Mouse (Mus musculus) spleen, embryonic (tissue): ENCODE results near the gene F13b.

ENCODE experiments used
- CTCF ChIA-PET: fragments of 350-600 bp; sonication (Branson Sonifier 250); formaldehyde crosslinking; loops from one replicate; lab custom pipeline; 2022; lab: Charles Lee

The F13b gene

GRCm38 (mm10) chr1:139501258-139501752 lies at the start of gene F13b:
TSS of gene F13b (plus strand) at chr1:139501702.
- CTCF ChIA-PET = no interaction called here

DNA sequence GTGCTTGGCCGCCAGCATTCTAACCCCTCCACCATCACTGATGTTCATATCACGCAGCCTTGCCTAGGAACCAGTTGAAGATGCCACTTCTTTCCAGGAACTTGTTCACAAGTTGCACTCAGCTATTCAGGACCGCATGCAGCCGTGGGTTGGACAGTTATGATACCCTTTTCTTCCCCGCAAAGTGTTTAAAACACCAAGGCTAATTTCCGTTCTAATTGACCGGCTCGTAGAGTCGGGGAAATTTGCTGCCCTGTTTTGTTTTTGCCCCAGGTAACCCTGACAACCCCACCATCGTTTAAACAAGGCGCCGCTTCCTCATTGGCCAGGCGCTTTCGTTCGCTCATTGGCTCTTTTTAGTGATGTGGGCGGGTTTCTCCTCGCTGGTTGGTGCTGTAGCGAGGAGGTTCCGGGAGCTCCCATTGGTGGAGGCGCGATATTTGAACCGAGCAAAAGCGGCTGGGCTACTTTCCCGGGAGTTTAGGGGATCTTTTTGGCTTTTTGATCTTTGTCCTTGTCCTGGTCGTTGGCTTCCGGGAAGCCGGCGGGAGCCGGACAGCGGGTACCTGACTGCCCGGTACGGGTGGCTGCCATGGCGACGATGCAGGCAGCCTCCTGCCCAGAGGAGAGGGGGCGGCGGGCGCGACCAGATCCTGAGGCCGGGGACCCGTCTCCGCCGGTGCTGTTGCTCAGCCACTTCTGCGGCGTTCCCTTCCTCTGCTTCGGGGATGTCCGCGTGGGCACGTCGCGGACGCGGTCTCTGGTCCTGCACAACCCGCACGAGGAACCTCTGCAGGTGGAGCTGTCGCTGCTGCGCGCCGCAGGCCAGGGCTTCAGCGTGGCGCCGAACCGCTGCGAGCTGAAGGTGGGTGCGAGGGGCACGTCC lies 46.9 kb upstream of the F13b start, which contains the start of gene Aspm:
TSS of gene Aspm (plus strand) at position 433 of the 886 bp plus-strand sequence.
- CTCF ChIA-PET = no interaction called here

- CTCF ChIA-PET = no interaction called here
Observed at GRCm38 (mm10) chr1:139455226-139455869, 46.2 kb upstream of the F13b start.

DNA sequence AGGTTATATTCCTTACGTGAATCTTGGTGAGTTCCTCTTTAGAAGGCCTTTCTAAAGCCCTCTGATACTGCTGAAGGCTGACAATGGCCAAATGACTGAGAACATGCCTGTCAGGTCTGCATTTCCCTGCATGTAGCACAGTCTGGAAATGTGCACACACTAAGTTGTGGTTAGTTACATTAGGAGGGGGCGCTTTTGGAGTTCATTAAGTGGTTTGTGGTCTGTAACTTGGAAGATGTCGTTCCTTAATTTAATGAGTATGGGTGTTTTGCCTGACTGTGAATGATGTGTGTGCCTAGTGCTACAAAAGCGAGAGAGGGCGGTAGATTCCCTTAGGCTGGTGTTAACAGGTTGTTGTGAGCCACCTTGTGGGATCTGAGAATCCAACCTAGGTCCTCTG lies 40.7 kb upstream of the F13b start:
- CTCF ChIA-PET = no interaction called here

- CTCF ChIA-PET = no interaction called here
Observed at GRCm38 (mm10) chr1:139465936-139466335, 35.6 kb upstream of the F13b start.

- CTCF ChIA-PET = no interaction called here
Observed at GRCm38 (mm10) chr1:139478898-139479297, 22.6 kb upstream of the F13b start.

GRCm38 (mm10) chr1:139480246-139480645 lies 21.3 kb upstream of the F13b start:
- CTCF ChIA-PET = no interaction called here

DNA sequence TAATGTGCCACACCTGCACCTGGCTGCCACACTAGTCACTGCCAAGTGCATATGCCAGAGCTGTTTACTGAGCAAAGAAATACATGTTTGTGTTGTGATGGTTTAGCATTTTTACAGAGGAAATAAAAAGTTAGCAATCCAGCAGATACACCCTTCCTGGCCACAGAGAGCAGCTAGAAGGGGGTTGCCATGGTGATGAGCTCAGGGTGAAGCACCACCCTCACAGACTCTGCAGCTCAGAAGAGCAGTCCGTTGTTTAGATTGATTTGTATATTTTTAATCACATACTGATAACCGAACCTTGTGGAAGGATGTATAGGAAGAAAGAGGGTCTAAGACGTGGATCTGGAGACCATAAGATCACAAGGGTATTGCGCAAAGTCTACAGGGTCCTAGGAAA lies 20.4 kb upstream of the F13b start:
- CTCF ChIA-PET = no interaction called here

DNA sequence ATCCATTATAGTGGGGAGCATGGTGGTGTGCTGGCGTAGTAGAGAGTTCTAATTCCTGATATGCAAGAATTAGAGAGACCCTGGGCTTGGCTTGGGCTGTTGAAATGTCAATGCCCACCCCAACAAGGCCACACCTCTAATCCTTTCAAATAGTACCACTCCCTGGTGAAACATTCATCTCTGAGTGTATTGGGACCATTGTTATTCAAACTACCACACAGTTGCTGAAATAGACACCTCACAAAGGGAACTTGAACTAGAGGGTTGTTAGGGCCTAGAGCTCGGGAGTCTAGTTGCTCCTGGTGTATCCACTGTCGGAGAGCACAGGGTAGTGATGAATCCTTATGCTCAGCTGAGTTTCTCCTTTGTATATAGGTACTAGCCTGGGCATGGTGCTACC lies 6.9 kb upstream of the F13b start:
- CTCF ChIA-PET = no interaction called here

- CTCF ChIA-PET = no interaction called here
Observed at GRCm38 (mm10) chr1:139495408-139495807, 6.1 kb upstream of the F13b start.

DNA sequence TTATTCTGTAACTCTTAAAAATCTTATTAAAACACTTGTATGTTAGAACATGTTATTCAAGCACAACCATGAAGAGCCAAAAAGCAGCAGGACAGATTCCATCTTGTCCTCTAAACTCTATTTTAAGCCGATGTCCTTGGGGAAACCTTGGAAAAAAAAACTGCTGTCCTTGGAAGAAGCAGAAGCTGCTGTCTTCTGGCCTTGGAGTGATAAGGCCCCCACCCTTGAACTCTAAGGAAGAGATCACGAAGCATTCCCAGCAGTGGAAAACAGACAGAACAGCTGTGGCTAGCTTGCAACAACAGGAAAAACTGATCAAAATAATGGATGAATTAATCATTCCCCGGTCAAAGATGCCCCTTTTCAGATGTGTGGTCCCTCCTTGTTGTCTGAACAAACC lies 5.3 kb upstream of the F13b start:
- CTCF ChIA-PET = no interaction called here

DNA sequence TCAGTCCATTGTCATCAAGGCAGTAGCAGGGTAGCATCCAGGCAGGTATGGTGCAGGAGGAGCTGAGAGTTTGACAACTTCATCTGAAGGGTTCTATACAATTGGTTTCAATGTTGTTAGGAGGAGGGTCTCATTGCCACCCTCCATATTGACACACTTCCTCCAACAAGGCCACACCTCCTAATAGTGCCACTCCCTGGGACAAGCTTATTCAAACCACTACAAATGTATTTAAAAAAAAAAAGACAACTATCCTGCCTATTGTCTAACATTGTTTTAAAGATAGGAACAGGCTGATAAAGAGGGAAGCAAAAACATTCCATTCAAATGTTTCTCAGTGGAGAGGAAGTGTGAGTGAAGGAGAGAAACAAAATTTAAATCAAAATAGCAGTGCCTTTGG lies 1.8 kb upstream of the F13b start:
- CTCF ChIA-PET = no interaction called here

DNA sequence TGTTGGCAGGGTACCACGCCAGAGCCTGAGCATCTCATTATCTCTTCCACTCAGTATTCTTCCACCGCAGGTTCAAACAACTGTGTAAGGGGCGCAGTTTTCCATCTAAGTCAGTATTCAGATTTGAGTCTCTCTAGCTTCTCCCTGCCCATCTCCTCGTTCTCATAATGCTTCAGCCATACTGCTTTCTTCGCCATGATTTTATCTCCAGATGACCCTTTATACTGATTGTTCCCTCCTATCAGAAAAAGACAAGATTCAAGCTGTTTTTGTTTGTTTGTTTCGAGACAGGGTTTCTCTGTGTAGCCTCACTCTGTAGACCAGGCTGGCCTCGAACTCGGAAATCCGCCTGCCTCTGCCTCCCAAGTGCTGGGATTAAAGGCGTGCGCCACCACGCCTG lies 13.1 kb downstream of the F13b start:
- CTCF ChIA-PET = no interaction called here

- CTCF ChIA-PET = no interaction called here
Observed at GRCm38 (mm10) chr1:139548536-139548935, 47.0 kb downstream of the F13b start.

DNA sequence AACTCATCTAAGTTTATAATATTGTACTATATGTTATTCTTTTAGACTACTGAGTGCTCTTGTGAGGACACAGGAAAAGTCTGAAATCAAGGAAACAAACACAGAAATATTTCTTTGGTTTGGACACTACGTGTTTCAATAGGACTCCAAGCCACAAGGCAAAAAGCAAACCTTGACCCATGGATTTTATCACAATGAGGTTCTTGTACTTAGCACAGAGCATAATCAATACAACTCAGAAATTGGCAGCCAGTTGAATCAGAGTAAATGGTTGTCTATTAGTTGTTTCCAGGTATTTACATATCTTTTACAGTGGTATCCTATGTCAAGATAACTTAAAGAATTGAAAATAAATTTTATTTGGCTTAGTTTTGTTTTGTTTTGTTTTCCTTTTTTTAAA lies 49.8 kb downstream of the F13b start:
- CTCF ChIA-PET = no interaction called here

GRCm38 (mm10) chr1:139560024-139560423 lies 58.5 kb downstream of the F13b start, which contains the start of gene Cfhr1:
TSS of gene Cfhr1 (minus strand) at chr1:139560272.
- CTCF ChIA-PET = no interaction called here
